18 mouse cellular contexts compared by ENCODE assay signal in the genomic region with DNA sequence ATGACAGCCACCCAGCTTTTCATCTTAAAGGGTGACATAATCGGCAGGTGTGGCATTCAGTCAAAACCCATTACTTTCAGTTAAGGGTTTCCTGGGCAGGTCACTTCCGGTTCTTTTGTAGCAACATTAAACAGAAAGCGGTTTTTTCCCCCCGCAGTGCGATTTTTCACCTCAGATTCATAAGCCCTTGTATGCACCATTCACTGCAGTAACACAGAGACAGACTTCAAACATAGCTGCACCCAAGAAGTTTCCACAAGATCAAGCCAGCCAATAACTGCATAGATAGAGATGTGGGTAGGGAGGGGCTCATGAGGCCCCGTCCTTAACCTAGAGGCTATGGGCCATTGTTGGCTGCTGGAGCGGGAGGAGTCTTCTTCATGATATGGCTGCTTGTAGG.
DNase-seq lines count a peak whose midpoint lies in the region; ATAC-seq and TF ChIP-seq lines count a peak whose summit lies in the region.
"Had no signal": no experiment of that assay in that cellular context is flagged by ENCODE, and none has a peak within 500 bp of the region (broad histone marks: within the 10 kb centered on the region; RNA-seq: fewer than 3 reads in every experiment).

No protein-coding gene starts in this region.

- peak; percentile 5 for DNase-seq in lung, postnatal 36 days
- no peak for DNase-seq in lung, adult 2 months
- peak; percentile 68 to 71 for DNase-seq in natural killer cell, adult 2 months (ENCODE audit: low spot score in 2 of 2)
- peak; percentile 43 for DNase-seq in thymus, postnatal 4 days
- no peak for DNase-seq in gastrocnemius, adult 8-10 months (ENCODE audit: low spot score in 2 of 2)
- DNase-seq: cerebellum, adult 9-10 months; embryo, embryonic 11 days; heart, adult 18-20 months; kidney, adult 8-10 months; lung, adult 18-20 months; right cerebral cortex, postnatal 14 days had no signal

- no peak overlapping the region for H3K4me3 ChIP-seq in lung, adult 2 months (replicated peaks; ENCODE audit: extremely low read depth, low read depth, low read length)
- H3K4me3 ChIP-seq: erythroblast, embryonic 14.5 days; hindbrain, embryonic 15.5 days; limb, embryonic 12.5 days; myocyte had no signal

- H3K4me1 ChIP-seq in lung, adult 2 months (ENCODE audit: control insufficient read depth, insufficient read depth, low read length) = no peaks in the 10 kb centered on the region
- H3K4me1 ChIP-seq: limb, embryonic 12.5 days had no signal

- 61% methylated on average over 7 of the region's 7 CpGs for WGBS in lung, adult 2 months

- no peak for TF ChIP-seq CTCF in lung, adult 2 months (IDR thresholded peaks at IDR 0.05; ENCODE audit: insufficient read depth, low read length)

- peak; percentile 87 for ATAC-seq in activated CD4-positive, CD25-positive, alpha-beta regulatory T cell, adult 4 months
- ATAC-seq in cerebellum, adult (ENCODE audit: insufficient number of reproducible peaks, low FRiP score, low TSS enrichment) = no peak
- ATAC-seq in monocyte, adult 5-6 weeks (replicated peaks; ENCODE audit: insufficient number of reproducible peaks, low FRiP score, low TSS enrichment, poor library complexity, severe bottlenecking) = no peak; the same call in 1 of the 2 replicates

- TF ChIP-seq POLR2A in lung, adult 2 months (IDR thresholded peaks at IDR 0.05; ENCODE audit: borderline replicate concordance, extremely low read depth, low read depth, low read length) = no peak

Comparison
In these comparisons a context has a peak if more than half of its experiments do, and no peak if none do; other contexts are left out.
1. DNase-seq: peak in lung, postnatal 36 days (single experiment), natural killer cell, adult 2 months (2 of 2) and thymus, postnatal 4 days (single experiment); none in lung, adult 2 months (single experiment) and gastrocnemius, adult 8-10 months (0 of 2).